Mouse (Mus musculus) kidney, adult 2 months (tissue): Measurements from ENCODE around the gene Prkaa2. TPM values are rescaled to one million over a fixed set of nuclear protein-coding genes. Genes with fewer than 3 reads are reported as not detected.
A peak's percentile ranks its signal among the peaks of the same experiment; 100 is the strongest.

Source experiments
- DNase-seq: peaks from one replicate; pipeline ENCODE4 v3.0.0; 2021
- H3K27ac ChIP-seq: fragments of 200-500 bp; 2 replicates; pipeline ENCODE4 v1.5.1; 2012; ENCODE audit warnings: low read depth, low read length, control low read depth, inconsistent platforms; ENCODE audit not compliant: insufficient read depth
- H3K27me3 ChIP-seq: fragments of 200-500 bp; replicated peaks from 2 replicates; pipeline ENCODE4 v1.6.1; 2012; ENCODE audit warnings: mild to moderate bottlenecking, moderate library complexity, low read length, inconsistent platforms; ENCODE audit not compliant: control insufficient read depth, insufficient read depth
- H3K36me3 ChIP-seq: fragments of 200-500 bp; 2 replicates; pipeline ENCODE4 v1.6.1; 2012; ENCODE audit warnings: mild to moderate bottlenecking, moderate library complexity, low read length, inconsistent platforms; ENCODE audit not compliant: control insufficient read depth, insufficient read depth
- H3K4me1 ChIP-seq: fragments of 200-500 bp; 2 replicates; pipeline ENCODE4 v1.6.1; 2011; ENCODE audit warnings: low read length; ENCODE audit not compliant: control insufficient read depth, insufficient read depth
- H3K4me3 ChIP-seq: fragments of 200-500 bp; 2 replicates; pipeline ENCODE4 v1.5.1; 2011; ENCODE audit warnings: mild to moderate bottlenecking, low read depth, low read length, control low read depth; ENCODE audit not compliant: insufficient read depth
- CTCF ChIP-seq: fragments of 200-500 bp; conservative IDR thresholded peaks from 2 replicates; pipeline ENCODE4 v1.5.1; 2011; ENCODE audit warnings: low read depth, mild to moderate bottlenecking, control low read depth, low read length, moderate library complexity, mixed read lengths; ENCODE audit not compliant: insufficient read depth, insufficient read length
- POLR2A ChIP-seq: fragments of 200-500 bp; IDR thresholded peaks from one replicate; pipeline ENCODE4 v1.6.1; 2011; ENCODE audit warnings: low read depth, low read length, control low read depth
- WGBS: fragments of 180-500 bp; shearing (Covaris S2); methylation state at CpG from one replicate; pipeline ENCODE4 v1.1.7; 2018; 5-methylcytosine and 5-hydroxymethylcytosine counted together
- polyA plus RNA-seq: library from polyadenylated mRNA; depleted of rRNA; stranded (reverse); fragments of >200 nt; gene quantifications from 2 replicates; pipeline ENCODE4 v1.2.3, GENCODE M21; 2012

Prkaa2 gene
- polyA plus RNA-seq, 1 experiment: 25.8 TPM

GRCm38 (mm10) chr4:105050041-105050440 is 59.6 kb downstream of the Prkaa2 start:
- WGBS: 96% methylated on average over 1 of the region's 1 CpGs
- no peak overlapping the region for H3K4me3 ChIP-seq
- H3K27me3 ChIP-seq: no peaks in the 10 kb centered on the region
- no peak overlapping the region for H3K27ac ChIP-seq
- TF ChIP-seq POLR2A: no peak
- no peak for TF ChIP-seq CTCF
- H3K36me3 ChIP-seq: peaks cover 3% of the 10 kb centered on the region; the same call in 1 of the 2 replicates
- DNase-seq: no peak
- no peaks in the 10 kb centered on the region for H3K4me1 ChIP-seq

- no peaks in the 10 kb centered on the region for H3K27me3 ChIP-seq
- H3K36me3 ChIP-seq: peaks cover 1% of the 10 kb centered on the region
- H3K27ac ChIP-seq: no peak overlapping the region
- H3K4me3 ChIP-seq: no peak overlapping the region
- peak; percentile 19 for DNase-seq
- TF ChIP-seq CTCF: no peak
- no peak for TF ChIP-seq POLR2A
- H3K4me1 ChIP-seq: 0 out of 2 replicates have a peak, but pooled peaks cover 4% of the 10 kb centered on the region
These were observed 75.4 kb downstream of the Prkaa2 start for GRCm38 (mm10) chr4:105034259-105034658.

- WGBS: 49% methylated on average over 7 of the region's 7 CpGs
These were observed 76.5 kb downstream of the Prkaa2 start for GRCm38 (mm10) chr4:105033153-105033552.

GRCm38 (mm10) chr4:105031104-105031503 is 78.6 kb downstream of the Prkaa2 start:
- no peak for TF ChIP-seq POLR2A
- TF ChIP-seq CTCF: no peak
- Histone ChIP-seq H3K36me3 (no peaks in the 10 kb centered on the region; the same call in 1 of the 2 replicates), H3K4me3 (no peak overlapping the region), H3K27me3 (no peaks in the 10 kb centered on the region), H3K27ac (no peak overlapping the region), H3K4me1 (0 out of 2 replicates have a peak, but pooled peaks cover 4% of the 10 kb centered on the region)
- 65% methylated on average over 8 of the region's 8 CpGs for WGBS
- DNase-seq: no peak

More at GRCm38 (mm10) chr4:105033153-105033552, 76.5 kb downstream of the Prkaa2 start:
- peaks cover 1% of the 10 kb centered on the region for H3K36me3 ChIP-seq
- peak; percentile 12 for DNase-seq
- no peaks in the 10 kb centered on the region for H3K27me3 ChIP-seq
- H3K4me3 ChIP-seq: no peak overlapping the region
- H3K27ac ChIP-seq: no peak overlapping the region
- TF ChIP-seq POLR2A: no peak
- no peak; the same call in 1 of the 2 replicates for TF ChIP-seq CTCF
- 0 out of 2 replicates have a peak, but pooled peaks cover 4% of the 10 kb centered on the region for H3K4me1 ChIP-seq

GRCm38 (mm10) chr4:105027278-105027677 is 82.4 kb downstream of the Prkaa2 start:
- Histone ChIP-seq H3K36me3 (no peaks in the 10 kb centered on the region), H3K4me3 (no peak overlapping the region), H3K27ac (no peak overlapping the region), H3K4me1 (0 out of 2 replicates have a peak, but pooled peaks cover 4% of the 10 kb centered on the region), H3K27me3 (no peaks in the 10 kb centered on the region)
- no peak for DNase-seq
- 79% methylated on average over 6 of the region's 6 CpGs for WGBS
- TF ChIP-seq POLR2A (no peak), CTCF (no peak)

GRCm38 (mm10) chr4:105016006-105016613 is 93.6 kb downstream of the Prkaa2 start:
- H3K27me3 ChIP-seq: no peaks in the 10 kb centered on the region
- H3K27ac ChIP-seq: no peak overlapping the region
- 82% methylated on average over 4 of the region's 4 CpGs for WGBS
- peaks cover 2% of the 10 kb centered on the region; the same call in 1 of the 2 replicates for H3K36me3 ChIP-seq
- DNase-seq: no peak
- TF ChIP-seq CTCF: no peak
- no peak for TF ChIP-seq POLR2A
- no peaks in the 10 kb centered on the region for H3K4me1 ChIP-seq
- H3K4me3 ChIP-seq: no peak overlapping the region

GRCm38 (mm10) chr4:105015496-105015895 is 94.2 kb downstream of the Prkaa2 start:
- no peak overlapping the region for H3K27ac ChIP-seq
- TF ChIP-seq CTCF (no peak), POLR2A (no peak)
- peaks cover 2% of the 10 kb centered on the region; the same call in 1 of the 2 replicates for H3K36me3 ChIP-seq
- no peak overlapping the region for H3K4me3 ChIP-seq
- WGBS: 69% methylated on average over 6 of the region's 6 CpGs
- no peak for DNase-seq
- H3K27me3 ChIP-seq: no peaks in the 10 kb centered on the region
- H3K4me1 ChIP-seq: no peaks in the 10 kb centered on the region
